Mouse (Mus musculus) neural tube, embryonic 11.5 days (tissue): ENCODE results near the gene Olfr1388. TPM values are rescaled to one million over a fixed set of nuclear protein-coding genes. Genes with fewer than 3 reads are reported as not detected.
"Not testable (repeated sequence)": the region's sequence is repeated elsewhere in the genome, so short reads cannot be mapped to it uniquely, and the experiment has no call there.

Source experiments
- ATAC-seq: fragments of 200-750 bp; cut with Nextera tagmentation; 2 replicates; pipeline ENCODE4 v1.8.0; 2017; ENCODE audit warnings: moderate number of reproducible peaks, mild to moderate bottlenecking, moderate TSS enrichment, moderate library complexity; ENCODE audit not compliant: insufficient read depth, low FRiP score, low TSS enrichment
- DNase-seq: peaks from one replicate; pipeline ENCODE4 v3.0.0-alpha.2; 2015; ENCODE audit warnings: low spot score
- H3K27ac ChIP-seq: fragments of 300-500 bp; sonication (generic); 2 replicates; pipeline ENCODE4 v1.5.1; 2014; ENCODE audit warnings: low read depth, mild to moderate bottlenecking, low read length
- H3K27me3 ChIP-seq: fragments of 300-500 bp; sonication (generic); 2 replicates; pipeline ENCODE4 v1.6.1; 2014; ENCODE audit warnings: mild to moderate bottlenecking, low read length, mixed read lengths; ENCODE audit not compliant: control insufficient read depth, insufficient read depth
- H3K36me3 ChIP-seq: fragments of 300-500 bp; sonication (generic); 2 replicates; pipeline ENCODE4 v1.6.1; 2014; ENCODE audit warnings: mild to moderate bottlenecking, low read length, moderate library complexity, mixed read lengths; ENCODE audit not compliant: control insufficient read depth, insufficient read depth
- H3K4me1 ChIP-seq: fragments of 300-500 bp; sonication (generic); 2 replicates; pipeline ENCODE4 v1.6.1; 2014; ENCODE audit warnings: low read length, mixed read lengths; ENCODE audit not compliant: control insufficient read depth, insufficient read depth
- H3K4me2 ChIP-seq: fragments of 300-500 bp; sonication (generic); 2 replicates; pipeline ENCODE4 v1.6.1; 2014; ENCODE audit warnings: low read depth, mild to moderate bottlenecking, moderate library complexity
- H3K4me3 ChIP-seq: fragments of 300-500 bp; sonication (generic); 2 replicates; pipeline ENCODE4 v1.5.1; 2014; ENCODE audit warnings: low read depth, low read length
- H3K9ac ChIP-seq: fragments of 300-500 bp; sonication (generic); 2 replicates; pipeline ENCODE4 v1.6.1; 2014; ENCODE audit warnings: mild to moderate bottlenecking, low read length
- H3K9me3 ChIP-seq: fragments of 300-500 bp; sonication (generic); 2 replicates; pipeline ENCODE4 v1.6.1; 2016; ENCODE audit warnings: low read length; ENCODE audit not compliant: control insufficient read depth
- WGBS: fragments of 180-500 bp; shearing (Covaris S2); extraction: QIAGEN DNeasy Blood & Tissue Kit; methylation state at CpG from one replicate; pipeline ENCODE4 v1.1.7; 2014; 5-methylcytosine and 5-hydroxymethylcytosine counted together
- polyA plus RNA-seq: library from polyadenylated mRNA; unstranded; fragments of >200 nt; fragmentation: Nextera tagmentation; extraction: Ambion mirVana; gene quantifications from 2 replicates; pipeline ENCODE4 v1.2.1, GENCODE M21; 2014

The Olfr1388 gene
- polyA plus RNA-seq, 1 experiment from 2014 or later = not detected

- H3K9ac ChIP-seq = no peak overlapping the region
- WGBS = 41% methylated on average over 4 of the region's 4 CpGs
- no peaks in the 10 kb centered on the region for H3K4me1 ChIP-seq
- H3K4me3 ChIP-seq = no peak overlapping the region
- H3K36me3 ChIP-seq = no peaks in the 10 kb centered on the region
- H3K27me3 ChIP-seq = no peaks in the 10 kb centered on the region
- H3K9me3 ChIP-seq = no peaks in the 10 kb centered on the region
- H3K27ac ChIP-seq = no peak overlapping the region
- H3K4me2 ChIP-seq = no peak overlapping the region
- DNase-seq (no peak), ATAC-seq (no peak)
Measured at GRCm38 (mm10) chr11:49485973-49486372, 49.5 kb downstream of the Olfr1388 start.

DNA sequence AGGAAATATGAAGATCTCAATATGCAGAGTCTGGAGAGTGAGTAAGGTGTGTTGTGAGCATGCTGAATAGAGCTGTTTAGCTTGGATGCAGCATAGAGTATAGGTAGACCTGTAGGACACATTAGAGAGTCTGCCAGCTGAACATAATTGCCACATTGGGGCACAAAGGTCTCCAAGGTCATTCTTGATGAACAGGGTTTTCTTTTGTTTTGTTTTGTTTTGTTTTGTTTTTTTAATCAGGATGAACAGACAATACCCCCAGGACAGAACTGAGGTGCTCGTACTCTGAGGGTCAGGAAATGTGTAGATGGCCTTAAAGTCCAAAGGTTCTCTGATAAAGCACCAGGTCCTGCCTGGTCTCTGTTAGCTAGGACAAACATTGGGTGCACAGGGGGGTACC lies 52.3 kb downstream of the Olfr1388 start, which contains the start of gene Olfr1385:
Gene Olfr1385, plus strand, starts transcription at position 301 of the 400 bp plus-strand sequence.
- not testable (repeated sequence) for H3K27me3 ChIP-seq, H3K9me3 ChIP-seq, H3K9ac ChIP-seq, H3K4me2 ChIP-seq, H3K27ac ChIP-seq, H3K4me3 ChIP-seq, DNase-seq, H3K4me1 ChIP-seq, H3K36me3 ChIP-seq, ATAC-seq
- WGBS = 71% methylated on average over 1 of the region's 1 CpGs

Other genes starting within 250 kb of the Olfr1388 start
- gene Btnl9, start 249.5 kb upstream of the Olfr1388 start, polyA plus RNA-seq = 0.20 and 0.21 TPM in 2 replicates
- 57.2 and 62.5 TPM in 2 replicates for gene Zfp62, start 233.3 kb upstream of the Olfr1388 start, polyA plus RNA-seq
- gene Mgat1, start 192.4 kb upstream of the Olfr1388 start, polyA plus RNA-seq = 28.6 and 33.2 TPM in 2 replicates
- 0.08 and 0.12 TPM in 2 replicates for gene Olfr1393, start 158.3 kb upstream of the Olfr1388 start, polyA plus RNA-seq
- gene Olfr1392, start 151.3 kb upstream of the Olfr1388 start, polyA plus RNA-seq = not detected in 2 replicates
- gene Olfr10, start 131.9 kb upstream of the Olfr1388 start, polyA plus RNA-seq = not detected in 2 replicates
- gene Olfr1391, start 113.9 kb upstream of the Olfr1388 start, polyA plus RNA-seq = not detected in 2 replicates
- gene Olfr1390, start 101.4 kb upstream of the Olfr1388 start, polyA plus RNA-seq = not detected in 2 replicates
- not detected in 2 replicates for gene Olfr1389, start 13.6 kb upstream of the Olfr1388 start, polyA plus RNA-seq
- not detected in 2 replicates for gene Olfr1387, start 18.7 kb downstream of the Olfr1388 start, polyA plus RNA-seq
- gene Olfr1386, start 28.4 kb downstream of the Olfr1388 start, polyA plus RNA-seq = not detected in 2 replicates
- gene Olfr1385, start 52.4 kb downstream of the Olfr1388 start, polyA plus RNA-seq = not detected in 2 replicates
- gene Olfr1384, start 70.1 kb downstream of the Olfr1388 start, polyA plus RNA-seq = not detected in 2 replicates
- gene Olfr1383, start 83.0 kb downstream of the Olfr1388 start, polyA plus RNA-seq = not detected in 2 replicates
- not detected in 2 replicates for gene Olfr1382, start 91.6 kb downstream of the Olfr1388 start, polyA plus RNA-seq
- not detected in 2 replicates for gene Olfr1381, start 106.8 kb downstream of the Olfr1388 start, polyA plus RNA-seq
- gene Olfr1380, start 120.3 kb downstream of the Olfr1388 start, polyA plus RNA-seq = not detected in 2 replicates
- gene Flt4, start 172.6 kb downstream of the Olfr1388 start, polyA plus RNA-seq = 4.9 TPM in 2 replicates
- gene Scgb3a1, start 227.0 kb downstream of the Olfr1388 start, polyA plus RNA-seq = not detected in 2 replicates